Mouse (Mus musculus): ENCODE measurements around the gene Arhgef28. TPM values are rescaled to one million over a fixed set of nuclear protein-coding genes. Genes with fewer than 3 reads are reported as not detected.
"Not testable (repeated sequence)": the region's sequence is repeated elsewhere in the genome, so short reads cannot be mapped to it uniquely, and the experiment has no call there.

Arhgef28 gene
- polyA plus RNA-seq, 1 experiment from 2014 or later, result 0.85 TPM

DNA sequence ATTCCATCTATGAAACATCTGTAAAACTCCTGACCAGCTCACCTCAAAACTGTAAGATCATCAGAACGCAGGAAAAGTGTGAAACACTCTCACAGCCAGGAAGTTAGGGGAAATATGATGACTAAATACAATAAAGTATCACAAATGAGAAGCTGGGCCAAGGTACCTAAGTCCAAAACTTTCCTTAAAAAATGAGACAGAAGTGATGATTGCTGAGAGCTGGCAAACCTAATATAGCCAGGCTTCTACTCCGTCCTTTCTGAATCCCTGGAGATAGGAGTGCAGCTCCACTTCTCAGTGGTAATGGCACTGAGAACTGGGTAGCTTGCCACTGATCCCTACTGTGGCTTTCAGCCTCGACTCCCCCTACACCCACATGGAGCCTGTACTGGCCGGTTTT lies 184.3 kb downstream of the Arhgef28 start:
- Histone ChIP-seq H3K4me3 (no peak overlapping the region), H3K4me2 (no peak overlapping the region), H3K9ac (no peak overlapping the region), H3K36me3 (no peaks in the 10 kb centered on the region), H3K9me3 (replicated peaks) (no peaks in the 10 kb centered on the region), H3K27ac (no peak overlapping the region), H3K4me1 (no peaks in the 10 kb centered on the region), H3K27me3 (replicated peaks) (peaks cover 4% of the 10 kb centered on the region)
- 51% methylated on average over 4 of the region's 4 CpGs for WGBS (ENCODE audit: insufficient replicate concordance)
- ATAC-seq, result no peak

DNA sequence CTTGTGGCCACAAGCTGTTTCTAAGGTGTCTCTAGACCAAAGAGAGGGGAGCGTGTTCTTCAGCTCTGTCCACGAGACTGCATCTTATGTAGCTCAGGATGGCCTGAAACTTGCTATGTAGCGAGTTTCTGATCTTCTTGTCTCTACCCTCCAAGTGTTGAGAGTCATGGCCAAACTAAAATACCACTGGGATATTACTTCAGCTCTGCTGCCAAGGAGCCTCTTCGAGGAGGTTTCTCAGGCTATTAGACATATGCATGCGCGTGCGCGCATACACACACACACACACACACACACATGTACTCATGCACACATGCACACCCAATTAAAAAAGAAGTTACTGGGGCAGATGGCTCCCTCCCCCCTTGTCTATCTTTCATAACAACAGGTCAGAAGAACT lies 187.4 kb downstream of the Arhgef28 start:
- 87% methylated on average over 8 of the region's 8 CpGs for WGBS (ENCODE audit: insufficient replicate concordance)

DNA sequence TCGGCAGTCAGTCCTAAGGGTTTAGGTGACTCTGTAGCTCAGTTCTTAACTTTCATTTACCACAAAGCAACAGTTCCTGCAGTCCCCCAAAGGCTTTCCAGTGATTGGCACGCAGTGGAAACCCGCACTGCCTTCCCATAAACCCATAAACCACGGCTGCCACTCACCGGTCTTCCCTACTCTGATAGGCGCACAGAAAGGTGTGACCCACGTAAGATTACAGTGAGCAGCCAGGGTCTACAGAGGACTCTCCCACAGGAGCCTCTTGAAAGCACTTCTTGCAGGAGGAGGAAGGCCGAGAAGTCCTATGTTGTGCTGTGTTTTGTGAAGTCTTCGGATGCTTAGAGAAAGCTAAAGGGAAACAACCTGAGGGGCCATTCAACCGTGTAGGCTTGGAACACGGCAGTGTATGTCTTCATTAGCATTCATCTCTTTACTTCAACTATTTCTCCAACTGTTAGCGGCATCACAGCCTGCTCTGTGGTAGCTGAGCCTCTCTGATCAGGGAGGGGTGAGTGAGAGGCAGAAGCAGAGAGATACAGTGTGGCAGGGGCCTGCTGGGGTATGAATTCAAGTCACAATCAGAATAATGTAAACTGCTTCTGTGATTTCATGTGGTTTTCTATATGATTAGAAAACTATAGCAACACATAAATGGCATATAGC lies 189.2 kb downstream of the Arhgef28 start:
- H3K36me3 ChIP-seq, result no peaks in the 10 kb centered on the region
- ATAC-seq, result no peak
- no peaks in the 10 kb centered on the region for H3K4me1 ChIP-seq
- H3K27me3 ChIP-seq (replicated peaks), result peaks cover 29% of the 10 kb centered on the region
- H3K9ac ChIP-seq, result no peak overlapping the region
- no peaks in the 10 kb centered on the region for H3K9me3 ChIP-seq (replicated peaks)
- WGBS (ENCODE audit: insufficient replicate concordance), result 22% methylated on average over 12 of the region's 12 CpGs
- no peak overlapping the region for H3K27ac ChIP-seq
- H3K4me3 ChIP-seq, result peak overlapping the region; percentile 31
- peak overlapping the region; percentile 56 for H3K4me2 ChIP-seq

More for the DNA sequence above, 187.4 kb downstream of the Arhgef28 start:
- H3K9me3 ChIP-seq (replicated peaks); H3K4me3 ChIP-seq; H3K36me3 ChIP-seq; H3K4me2 ChIP-seq; H3K4me1 ChIP-seq; H3K27ac ChIP-seq; H3K9ac ChIP-seq; ATAC-seq: not testable (repeated sequence)
- peaks cover 29% of the 10 kb centered on the region for H3K27me3 ChIP-seq (replicated peaks)

DNA sequence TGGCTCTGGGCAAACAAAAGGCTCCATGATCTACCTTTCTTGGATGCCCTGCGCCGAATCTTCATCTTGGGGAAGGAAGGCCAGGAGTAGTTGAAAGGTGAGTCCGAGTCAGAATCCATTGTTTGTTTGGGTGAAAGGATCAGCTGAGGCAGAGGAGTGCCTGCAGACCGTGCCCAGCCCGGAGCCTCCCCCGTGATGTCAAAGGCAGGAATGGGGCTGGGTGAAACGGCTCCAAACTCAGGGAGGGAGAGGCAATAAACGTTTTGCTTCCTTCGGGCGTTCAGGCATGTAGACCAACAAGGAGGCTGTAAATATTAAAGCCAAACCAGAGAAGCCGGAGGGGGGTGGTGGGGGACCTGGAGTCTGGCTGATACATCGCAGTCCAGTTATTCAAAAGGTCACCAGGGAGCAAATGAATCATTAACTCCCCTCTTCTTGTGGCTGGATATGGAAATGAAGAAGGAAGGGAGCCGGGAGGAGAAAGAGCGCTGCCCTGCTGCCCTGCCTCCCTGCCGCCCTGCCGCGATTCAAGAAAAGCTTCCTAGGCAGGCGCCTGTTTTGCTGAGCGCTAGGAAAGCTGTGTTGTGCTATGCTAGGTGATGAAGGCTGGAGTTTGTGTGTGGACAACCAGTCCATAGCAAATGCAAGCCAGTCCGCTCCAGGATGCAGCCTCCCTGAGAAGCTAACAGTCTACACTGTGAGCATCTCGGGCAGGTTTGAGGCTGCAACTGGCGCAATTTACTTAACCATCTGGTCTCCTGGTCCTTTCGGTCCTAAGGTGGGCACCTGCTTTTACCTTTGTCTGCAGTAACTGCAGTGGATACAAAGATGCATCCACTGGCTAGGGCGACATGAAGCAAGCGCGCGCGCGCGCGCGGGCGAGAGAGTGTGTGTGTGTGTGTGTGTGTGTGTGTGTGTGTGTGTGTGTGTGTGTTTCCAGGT lies 190.0 kb downstream of the Arhgef28 start:
- Histone ChIP-seq H3K4me1 (no peaks in the 10 kb centered on the region), H3K27ac (no peak overlapping the region), H3K27me3 (replicated peaks) (peaks cover 29% of the 10 kb centered on the region), H3K4me3 (peak overlapping the region; percentile 31), H3K9me3 (replicated peaks) (no peaks in the 10 kb centered on the region), H3K4me2 (peak overlapping the region; percentile 56), H3K9ac (no peak overlapping the region), H3K36me3 (no peaks in the 10 kb centered on the region)
- ATAC-seq, result no peak
- WGBS (ENCODE audit: insufficient replicate concordance), result 17% methylated on average over 33 of the region's 33 CpGs

DNA sequence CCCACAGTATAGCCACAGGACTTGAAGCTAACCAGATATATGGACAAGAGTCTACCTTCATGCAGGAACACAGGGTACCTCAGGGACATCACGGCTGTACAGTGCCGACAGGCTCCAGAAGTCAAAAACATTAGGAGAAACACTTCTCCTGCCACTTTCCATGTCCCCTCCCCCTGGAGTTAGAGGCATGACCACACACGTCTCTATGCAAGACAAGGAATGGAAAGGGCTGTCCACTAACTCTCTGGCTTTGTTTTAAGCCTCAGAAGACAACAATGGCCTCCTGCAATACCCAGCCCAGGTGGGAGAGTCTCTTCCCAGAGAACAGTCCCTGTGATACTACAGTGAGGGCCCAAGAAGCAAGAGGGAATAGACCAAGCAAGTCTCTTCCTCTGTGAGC lies 191.3 kb downstream of the Arhgef28 start:
- no peak overlapping the region for H3K27ac ChIP-seq
- H3K27me3 ChIP-seq (replicated peaks), result peaks cover 29% of the 10 kb centered on the region
- no peak overlapping the region for H3K4me3 ChIP-seq
- no peak for ATAC-seq
- no peaks in the 10 kb centered on the region for H3K4me1 ChIP-seq
- H3K4me2 ChIP-seq, result no peak overlapping the region
- 60% methylated on average over 3 of the region's 3 CpGs for WGBS (ENCODE audit: insufficient replicate concordance)
- no peaks in the 10 kb centered on the region for H3K9me3 ChIP-seq (replicated peaks)
- no peaks in the 10 kb centered on the region for H3K36me3 ChIP-seq
- H3K9ac ChIP-seq, result no peak overlapping the region

DNA sequence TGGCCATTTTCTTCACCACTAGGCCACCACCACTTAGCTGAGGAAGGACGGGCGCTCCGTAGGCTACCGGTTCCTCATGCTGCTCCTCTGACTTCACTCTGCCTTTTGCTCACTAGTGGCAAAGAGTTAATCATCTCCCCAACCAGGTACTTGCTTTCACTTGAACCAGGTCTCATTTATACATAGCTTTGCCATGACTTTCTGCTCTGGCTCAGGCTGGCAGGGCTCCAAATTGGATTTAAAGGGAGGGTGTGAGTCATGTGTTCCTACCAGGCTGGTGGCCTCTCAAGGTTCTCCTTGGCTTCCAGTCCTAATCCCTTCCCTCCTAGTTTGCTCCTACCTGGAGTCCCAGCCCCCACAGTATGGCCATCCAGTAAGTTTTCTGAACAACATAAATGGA lies 192.5 kb downstream of the Arhgef28 start:
- Histone ChIP-seq H3K27ac (no peak overlapping the region), H3K36me3 (no peaks in the 10 kb centered on the region), H3K9me3 (replicated peaks) (no peaks in the 10 kb centered on the region), H3K4me1 (no peaks in the 10 kb centered on the region), H3K9ac (no peak overlapping the region), H3K4me2 (no peak overlapping the region), H3K4me3 (no peak overlapping the region), H3K27me3 (replicated peaks) (peaks cover 29% of the 10 kb centered on the region)
- no peak for ATAC-seq
- 77% methylated on average over 4 of the region's 4 CpGs for WGBS (ENCODE audit: insufficient replicate concordance)

DNA sequence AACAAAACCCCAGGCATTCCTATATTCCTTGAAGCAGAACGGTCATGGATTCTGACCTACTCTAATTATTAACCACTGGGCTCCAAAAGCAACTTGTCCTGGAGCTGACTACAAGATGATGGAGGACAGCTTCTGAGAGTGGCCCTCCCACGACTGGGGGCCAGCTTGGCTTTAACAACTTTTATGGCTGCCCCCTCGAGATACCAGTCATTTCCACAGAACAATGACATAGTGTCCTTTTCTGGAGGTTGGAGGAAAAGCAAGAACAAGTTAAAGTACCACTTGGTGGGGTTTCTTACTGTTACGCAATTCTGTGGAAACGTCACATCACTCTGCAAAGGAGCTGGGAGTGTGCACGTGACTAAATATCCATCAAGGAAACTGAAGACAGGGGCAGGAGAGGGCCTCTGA lies 194.3 kb downstream of the Arhgef28 start:
- Histone ChIP-seq H3K27me3 (replicated peaks) (peaks cover 25% of the 10 kb centered on the region), H3K9ac (no peak overlapping the region), H3K4me3 (no peak overlapping the region), H3K36me3 (no peaks in the 10 kb centered on the region), H3K9me3 (replicated peaks) (no peaks in the 10 kb centered on the region), H3K4me2 (no peak overlapping the region), H3K4me1 (no peaks in the 10 kb centered on the region), H3K27ac (no peak overlapping the region)
- ATAC-seq, result no peak
- WGBS (ENCODE audit: insufficient replicate concordance), result 46% methylated on average over 6 of the region's 6 CpGs

DNA sequence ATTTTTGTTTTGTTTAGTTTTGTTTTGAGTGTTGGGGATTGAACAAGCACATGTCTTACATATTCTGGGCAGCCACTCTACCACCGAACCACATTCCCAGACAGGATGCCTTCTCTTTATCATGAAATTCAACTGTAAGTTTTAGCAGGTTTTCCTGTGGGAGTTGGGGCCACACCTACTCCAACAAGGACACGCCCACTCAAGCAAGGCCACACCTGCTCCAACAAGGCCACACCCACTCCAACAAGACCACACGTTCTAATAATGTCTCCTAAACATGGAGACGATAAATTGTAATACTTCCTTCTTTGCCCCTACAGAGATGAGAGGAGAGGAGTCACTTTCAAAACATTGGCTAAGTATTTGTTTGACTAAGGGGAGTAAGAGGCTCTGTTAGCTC lies 197.2 kb downstream of the Arhgef28 start:
- WGBS (ENCODE audit: insufficient replicate concordance), result 50% methylated on average over 4 of the region's 4 CpGs
- no peak for ATAC-seq
- Histone ChIP-seq H3K27ac (no peak overlapping the region), H3K4me3 (no peak overlapping the region), H3K9ac (no peak overlapping the region), H3K4me2 (no peak overlapping the region), H3K27me3 (replicated peaks) (no peaks in the 10 kb centered on the region), H3K4me1 (no peaks in the 10 kb centered on the region), H3K9me3 (replicated peaks) (no peaks in the 10 kb centered on the region), H3K36me3 (no peaks in the 10 kb centered on the region)

DNA sequence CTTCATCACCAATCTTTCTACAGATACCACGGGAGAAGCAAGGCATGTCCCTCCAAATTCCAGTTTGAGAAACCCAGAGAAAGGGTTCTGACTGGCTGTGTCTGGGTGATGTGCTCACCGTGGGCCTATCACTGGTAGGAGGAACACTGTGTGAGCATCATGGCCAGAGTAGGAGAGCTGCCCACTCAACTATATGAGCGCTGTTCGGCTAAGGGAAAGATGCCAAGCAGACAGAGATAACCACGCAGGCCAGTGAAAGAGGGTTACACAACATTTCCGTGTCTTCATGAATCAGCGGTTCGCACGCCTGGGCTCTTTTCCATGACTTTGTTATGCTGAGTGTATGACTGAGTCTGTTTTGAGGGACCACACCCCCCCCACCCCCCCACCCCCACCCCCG lies 197.7 kb downstream of the Arhgef28 start:
- Histone ChIP-seq H3K4me1 (no peaks in the 10 kb centered on the region), H3K27ac (no peak overlapping the region), H3K27me3 (replicated peaks) (no peaks in the 10 kb centered on the region), H3K4me3 (no peak overlapping the region), H3K36me3 (no peaks in the 10 kb centered on the region), H3K9ac (no peak overlapping the region), H3K4me2 (no peak overlapping the region), H3K9me3 (replicated peaks) (no peaks in the 10 kb centered on the region)
- no peak for ATAC-seq
- WGBS (ENCODE audit: insufficient replicate concordance), result 68% methylated on average over 10 of the region's 10 CpGs

DNA sequence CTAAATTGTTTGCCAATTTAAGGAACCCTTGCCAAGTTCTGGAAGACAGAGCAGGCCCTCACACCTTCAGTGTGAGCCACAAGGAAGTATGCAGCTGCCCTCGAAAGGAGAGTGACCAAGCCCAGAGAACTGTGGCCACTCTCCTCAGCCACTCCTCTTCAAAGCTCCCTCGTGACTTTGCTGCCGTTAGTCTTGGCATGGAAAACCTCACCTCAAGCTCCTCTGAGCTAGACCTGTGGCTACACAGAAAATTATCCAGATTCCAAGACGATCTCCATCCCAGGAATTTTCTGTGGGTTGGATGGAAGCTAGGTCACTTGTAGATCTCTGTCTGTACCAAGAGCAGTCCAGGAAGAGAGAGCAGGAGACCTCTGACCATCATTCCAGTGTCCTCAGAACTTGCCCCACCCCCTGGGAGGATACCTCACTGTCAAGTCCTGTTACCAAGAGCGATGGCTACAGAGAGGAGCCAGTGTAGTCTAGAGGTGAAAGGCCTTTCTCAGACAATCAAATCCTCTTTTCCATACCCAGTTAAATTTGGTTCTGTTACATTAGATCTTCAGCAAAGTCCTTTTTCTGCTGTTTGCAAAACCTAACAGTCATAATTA lies 200.5 kb downstream of the Arhgef28 start:
- WGBS (ENCODE audit: insufficient replicate concordance), result 61% methylated on average over 5 of the region's 5 CpGs
- no peak for ATAC-seq

DNA sequence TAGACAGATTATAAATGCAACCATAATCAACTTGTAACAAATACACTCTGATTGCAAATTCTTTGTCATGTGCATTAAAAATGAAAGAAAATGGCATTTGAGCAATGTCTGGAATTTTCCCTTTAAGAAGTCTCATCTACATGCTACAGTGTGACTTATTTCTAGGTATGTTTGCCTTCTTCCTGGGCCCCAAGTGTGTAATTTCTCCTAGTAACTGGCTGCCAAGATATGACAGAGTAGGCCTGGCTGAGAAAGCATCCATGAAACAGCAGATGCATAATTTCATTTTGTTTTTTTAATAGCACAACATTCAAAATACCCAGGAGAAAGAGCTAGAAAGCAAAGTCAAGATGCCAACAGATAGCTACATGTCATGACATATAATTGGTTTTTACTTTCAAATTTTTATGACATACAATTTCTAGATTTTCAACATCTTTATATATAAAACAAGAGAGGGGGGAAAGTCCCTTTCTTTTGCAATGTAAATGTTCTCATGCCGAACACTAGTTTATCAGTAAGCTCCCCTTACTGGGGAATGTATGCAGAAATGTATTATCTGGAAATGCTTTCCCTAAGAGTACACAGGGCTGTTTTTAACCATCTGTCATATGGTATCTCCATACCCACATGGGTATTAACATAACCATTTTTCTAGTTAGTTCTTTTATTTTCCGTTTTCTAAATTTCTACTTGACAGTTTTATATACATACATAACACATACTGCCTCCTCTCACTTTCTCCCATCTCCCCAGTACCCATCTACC lies 201.4 kb downstream of the Arhgef28 start:
- Histone ChIP-seq H3K27ac (no peak overlapping the region), H3K4me3 (no peak overlapping the region), H3K36me3 (no peaks in the 10 kb centered on the region), H3K27me3 (replicated peaks) (no peaks in the 10 kb centered on the region), H3K9ac (no peak overlapping the region), H3K4me2 (no peak overlapping the region), H3K4me1 (peaks cover 6% of the 10 kb centered on the region; the same call in 1 of the 2 replicates), H3K9me3 (replicated peaks) (no peaks in the 10 kb centered on the region)
- WGBS (ENCODE audit: insufficient replicate concordance), result 58% methylated on average over 2 of the region's 2 CpGs
- no peak for ATAC-seq

More for the DNA sequence above, 200.5 kb downstream of the Arhgef28 start:
- H3K36me3 ChIP-seq, result no peaks in the 10 kb centered on the region
- no peaks in the 10 kb centered on the region for H3K27me3 ChIP-seq (replicated peaks)
- H3K4me3 ChIP-seq, result no peak overlapping the region
- no peak overlapping the region for H3K27ac ChIP-seq
- H3K4me1 ChIP-seq, result peaks cover 6% of the 10 kb centered on the region; the same call in 1 of the 2 replicates
- H3K4me2 ChIP-seq, result no peak overlapping the region
- no peak overlapping the region for H3K9ac ChIP-seq
- no peaks in the 10 kb centered on the region for H3K9me3 ChIP-seq (replicated peaks)

Data from liver, embryonic 12.5 days (tissue).